Mouse (Mus musculus) liver, postnatal 0 days (tissue): ENCODE results near the gene 2310022A10Rik.

ENCODE experiments used
- CTCF ChIP-seq: sonication (generic); IDR thresholded peaks from 2 replicates; pipeline ENCODE4 v1.5.1; 2016; ENCODE audit warnings: antibody characterized with exemption, low read depth
- EP300 ChIP-seq: IDR thresholded peaks from 2 replicates; pipeline ENCODE4 v1.6.1; 2016; ENCODE audit warnings: antibody characterized with exemption, low read depth, mild to moderate bottlenecking

DNA sequence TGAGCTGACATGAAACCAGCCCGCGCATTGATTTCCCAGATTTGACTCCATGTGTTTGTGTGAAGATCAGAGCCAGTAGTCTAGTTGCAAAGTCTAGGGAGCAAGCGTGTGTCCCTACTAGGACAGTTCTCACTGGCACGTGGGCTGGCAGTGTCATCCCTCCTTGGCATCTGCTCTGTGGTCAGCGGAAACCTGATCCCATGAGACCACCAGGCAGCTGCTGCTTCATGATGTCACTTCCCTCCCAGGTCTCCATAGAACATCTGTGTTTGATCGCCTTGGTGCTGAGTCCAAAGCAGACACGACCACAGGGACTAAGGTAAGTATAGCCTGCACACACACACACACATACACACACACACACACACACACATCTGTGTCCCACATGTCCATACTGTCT lies 25.4 kb downstream of the 2310022A10Rik start:
- no peak for TF ChIP-seq CTCF
- TF ChIP-seq EP300 = no peak
